Mouse (Mus musculus) liver, embryonic 13.5 days (tissue): ENCODE data around the gene Tmem184a. TPM values are rescaled to one million over a fixed set of nuclear protein-coding genes. Genes with fewer than 3 reads are reported as not detected.

ENCODE experiments used
- ATAC-seq: fragments of 200-750 bp; cut with Nextera tagmentation; 2 replicates; pipeline ENCODE4 v1.8.0; 2017; ENCODE audit warnings: low read depth, mild to moderate bottlenecking, moderate number of reproducible peaks, moderate library complexity
- DNase-seq: peaks from one replicate; pipeline ENCODE4 v3.0.0; 2022
- H3K27ac ChIP-seq: fragments of 300-500 bp; sonication (generic); 2 replicates; pipeline ENCODE4 v1.5.1; 2015; ENCODE audit warnings: moderate library complexity, mild to moderate bottlenecking, inconsistent platforms
- H3K27me3 ChIP-seq: fragments of 300-500 bp; sonication (generic); 2 replicates; pipeline ENCODE4 v1.6.1; 2015; ENCODE audit warnings: mild to moderate bottlenecking, inconsistent platforms
- H3K36me3 ChIP-seq: fragments of 300-500 bp; sonication (generic); 2 replicates; pipeline ENCODE4 v1.6.1; 2015; ENCODE audit warnings: mild to moderate bottlenecking, inconsistent platforms
- H3K4me1 ChIP-seq: fragments of 300-500 bp; sonication (generic); replicated peaks from 2 replicates; pipeline ENCODE4 v1.6.1; 2015; ENCODE audit warnings: inconsistent platforms
- H3K4me2 ChIP-seq: fragments of 300-500 bp; sonication (generic); 2 replicates; pipeline ENCODE4 v1.6.1; 2015; ENCODE audit warnings: inconsistent platforms, mild to moderate bottlenecking, moderate library complexity
- H3K4me3 ChIP-seq: fragments of 300-500 bp; sonication (generic); replicated peaks from 2 replicates; pipeline ENCODE4 v1.5.1; 2015; ENCODE audit warnings: mild to moderate bottlenecking, inconsistent platforms
- H3K9ac ChIP-seq: fragments of 300-500 bp; sonication (generic); 2 replicates; pipeline ENCODE4 v1.6.1; 2015; ENCODE audit warnings: mild to moderate bottlenecking, inconsistent platforms
- H3K9me3 ChIP-seq: fragments of 300-500 bp; sonication (generic); replicated peaks from 2 replicates; pipeline ENCODE4 v1.6.1; 2016; ENCODE audit warnings: inconsistent platforms
- WGBS: fragments of 180-500 bp; shearing (Covaris S2); methylation state at CpG from one replicate; pipeline ENCODE4 v1.1.7; 2015; ENCODE audit not compliant: insufficient replicate concordance; 5-methylcytosine and 5-hydroxymethylcytosine counted together
- polyA plus RNA-seq: library from polyadenylated mRNA; unstranded; fragments of >200 nt; fragmentation: Nextera tagmentation; extraction: Ambion mirVana; gene quantifications from 2 replicates; pipeline ENCODE4 v1.2.1, GENCODE M21; 2015

The Tmem184a gene
- polyA plus RNA-seq, 1 experiment from 2014 or later: 0.68 TPM

DNA sequence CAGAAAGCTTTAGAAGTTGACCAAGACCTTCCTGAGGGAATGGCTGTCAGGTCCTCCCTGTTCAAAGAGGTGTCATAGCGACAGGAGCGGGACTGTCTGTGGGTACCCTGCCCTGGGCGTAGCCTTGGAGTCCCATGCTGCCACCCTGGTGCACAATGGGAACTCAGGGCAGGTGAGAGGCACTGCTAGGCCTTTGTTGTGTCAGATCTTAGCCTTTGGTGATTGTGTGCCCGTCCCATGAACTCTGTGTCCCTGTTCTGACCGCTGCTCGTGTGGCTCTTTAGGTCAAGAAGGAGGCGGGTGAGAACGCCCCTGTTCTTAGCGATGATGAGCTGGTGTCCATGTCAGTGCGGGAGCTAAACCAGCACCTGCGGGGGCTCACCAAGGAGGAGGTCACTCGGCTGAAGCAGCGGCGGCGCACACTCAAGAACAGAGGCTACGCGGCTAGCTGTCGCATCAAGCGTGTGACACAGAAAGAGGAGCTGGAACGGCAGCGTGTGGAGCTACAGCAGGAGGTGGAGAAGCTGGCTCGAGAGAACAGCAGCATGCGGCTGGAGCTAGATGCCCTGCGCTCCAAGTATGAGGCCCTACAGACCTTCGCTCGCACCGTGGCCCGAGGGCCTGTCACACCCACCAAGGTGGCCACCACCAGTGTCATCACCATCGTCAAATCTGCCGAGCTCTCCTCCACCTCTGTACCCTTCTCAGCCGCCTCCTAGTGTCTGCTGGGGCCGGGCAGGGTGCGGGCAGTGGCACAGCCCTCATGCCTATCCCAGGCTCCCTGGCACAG lies 19.7 kb downstream of the Tmem184a start:
- 92% methylated on average over 33 of the region's 33 CpGs for WGBS
- DNase-seq (no peak), ATAC-seq (no peak)
- Histone ChIP-seq H3K4me1 (peaks cover 97% of the 10 kb centered on the region), H3K27me3 (no peaks in the 10 kb centered on the region), H3K9ac (no peak overlapping the region), H3K4me2 (no peak overlapping the region), H3K36me3 (peaks cover 79% of the 10 kb centered on the region), H3K9me3 (no peaks in the 10 kb centered on the region), H3K4me3 (no peak overlapping the region), H3K27ac (peak overlapping the region; percentile 55; the same call in 1 of the 2 replicates)

DNA sequence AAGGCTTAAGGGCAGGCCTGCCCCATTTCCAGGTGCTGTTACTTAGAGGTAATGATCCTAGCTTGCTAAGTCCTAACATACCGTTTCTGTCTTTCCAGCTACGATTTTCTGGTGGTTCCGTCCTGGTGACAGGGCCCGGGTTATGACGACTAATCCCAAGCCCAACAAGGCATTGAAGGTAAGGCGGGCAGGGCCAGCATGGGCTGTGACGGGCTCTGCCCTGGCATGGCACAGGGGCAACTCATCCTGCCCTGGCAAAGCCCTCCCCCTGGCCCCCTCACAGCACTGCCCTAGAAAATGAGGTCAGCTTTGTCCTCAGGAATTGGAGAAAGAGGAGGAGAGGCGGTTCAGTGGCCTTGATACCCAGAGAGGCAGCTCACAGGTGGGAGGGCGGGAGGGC lies 20.7 kb downstream of the Tmem184a start:
- H3K4me2 ChIP-seq: no peak overlapping the region
- H3K4me1 ChIP-seq: peaks cover 97% of the 10 kb centered on the region
- WGBS: 92% methylated on average over 9 of the region's 9 CpGs
- no peak overlapping the region for H3K4me3 ChIP-seq
- no peaks in the 10 kb centered on the region for H3K9me3 ChIP-seq
- no peak for ATAC-seq
- no peak overlapping the region for H3K9ac ChIP-seq
- peak overlapping the region; percentile 55 for H3K27ac ChIP-seq
- H3K27me3 ChIP-seq: no peaks in the 10 kb centered on the region
- H3K36me3 ChIP-seq: peaks cover 88% of the 10 kb centered on the region
- no peak for DNase-seq

DNA sequence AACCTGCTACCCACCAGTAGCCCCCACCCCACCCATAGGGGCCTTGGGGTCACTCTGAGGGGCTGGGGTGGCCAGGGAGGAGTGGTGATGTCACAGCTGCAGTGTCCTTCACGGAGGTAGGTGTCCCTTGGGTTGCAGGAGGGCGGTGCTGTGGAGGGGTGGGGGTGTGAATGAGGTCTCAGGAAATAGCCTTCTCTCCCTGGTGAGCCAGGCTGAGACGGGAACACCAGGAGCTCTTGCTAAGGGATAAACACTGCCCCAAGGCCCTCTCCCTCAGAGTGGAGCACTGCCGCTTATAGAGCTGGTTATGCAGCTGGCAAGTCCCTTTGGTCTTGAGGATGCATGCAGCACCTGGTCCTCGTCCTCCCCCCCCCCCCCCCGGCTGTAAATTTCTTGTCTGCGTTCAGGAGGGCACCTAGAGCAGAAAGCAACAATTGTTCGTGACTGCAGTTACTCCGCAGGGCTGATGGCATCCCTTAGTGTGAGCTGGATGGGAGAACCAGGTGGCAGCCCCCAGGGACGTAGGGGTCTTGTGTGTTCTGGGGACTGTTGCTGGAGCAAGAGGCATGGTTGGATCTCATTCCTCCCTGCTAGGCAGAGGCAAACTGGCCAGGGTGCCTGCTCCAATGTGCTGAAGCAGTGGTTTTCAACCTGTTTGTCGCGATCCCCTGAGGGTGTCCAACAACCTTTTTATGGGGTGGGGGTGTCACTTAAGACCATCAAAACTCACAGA lies 21.4 kb downstream of the Tmem184a start:
- ATAC-seq: no peak
- peaks cover 93% of the 10 kb centered on the region for H3K36me3 ChIP-seq
- peaks cover 96% of the 10 kb centered on the region for H3K4me1 ChIP-seq
- peak overlapping the region; percentile 99 for H3K27ac ChIP-seq
- H3K4me2 ChIP-seq: no peak overlapping the region
- H3K9ac ChIP-seq: no peak overlapping the region
- no peak overlapping the region for H3K4me3 ChIP-seq
- 73% methylated on average over 12 of the region's 12 CpGs for WGBS
- DNase-seq: no peak
- no peaks in the 10 kb centered on the region for H3K27me3 ChIP-seq
- H3K9me3 ChIP-seq: no peaks in the 10 kb centered on the region

DNA sequence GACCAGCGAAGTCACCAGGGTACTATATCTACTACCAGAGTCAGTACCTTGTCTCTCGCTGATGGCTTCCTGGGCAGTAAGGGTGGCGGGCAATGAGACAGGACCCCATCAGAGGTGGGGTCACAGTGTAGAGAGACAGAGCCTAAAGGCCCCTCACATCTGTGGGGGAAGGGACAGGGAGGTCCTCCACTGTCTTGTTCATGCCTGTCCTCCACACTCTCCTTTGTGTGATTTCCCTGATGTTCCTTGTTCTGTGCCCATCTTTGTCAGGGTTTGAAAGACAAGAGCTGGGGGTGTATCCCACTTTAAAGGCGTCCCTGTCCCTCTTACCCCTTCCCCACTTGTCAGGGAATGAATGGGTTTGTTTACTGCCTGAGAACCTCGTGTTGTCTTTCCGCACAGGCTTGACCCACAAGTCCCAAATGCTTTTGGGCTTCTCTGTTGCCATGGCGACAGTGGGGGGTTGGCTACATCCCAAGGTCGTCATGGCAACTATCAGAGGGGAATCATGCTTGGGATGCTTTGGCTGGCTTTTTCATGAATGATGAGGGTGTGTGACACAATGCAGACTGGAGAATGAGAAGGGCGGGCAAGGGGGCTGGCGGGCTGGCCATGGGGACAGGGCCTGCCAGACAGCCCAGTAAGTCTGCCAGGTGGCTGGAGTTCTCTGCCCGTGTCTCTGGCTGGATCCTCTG lies 22.1 kb downstream of the Tmem184a start:
- Histone ChIP-seq H3K9me3 (no peaks in the 10 kb centered on the region), H3K36me3 (peaks cover 90% of the 10 kb centered on the region)

DNA sequence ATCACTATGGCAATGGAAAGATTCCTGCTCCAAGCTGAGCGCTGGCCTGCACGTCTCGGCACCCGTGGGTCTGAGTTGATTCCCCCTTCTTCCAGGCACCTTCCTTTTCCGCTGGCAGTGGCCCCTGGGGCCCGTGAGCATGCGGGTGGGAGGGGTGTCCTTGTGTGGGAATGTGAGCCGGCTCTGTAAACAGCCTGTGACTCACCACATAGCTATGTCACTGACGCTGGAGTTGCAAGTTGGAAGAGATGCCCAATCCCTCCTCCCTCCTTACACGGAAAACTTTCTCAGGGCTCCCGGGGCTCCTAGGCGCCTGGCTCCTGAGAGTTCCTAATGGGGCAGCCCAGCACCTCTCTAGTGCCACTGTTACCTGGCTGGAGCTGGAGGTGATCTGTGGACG lies 22.8 kb downstream of the Tmem184a start:
- peak overlapping the region; percentile 6; the same call in 1 of the 2 replicates for H3K4me3 ChIP-seq
- peak overlapping the region; percentile 99 for H3K27ac ChIP-seq
- peaks cover 96% of the 10 kb centered on the region for H3K4me1 ChIP-seq
- no peaks in the 10 kb centered on the region for H3K9me3 ChIP-seq
- H3K9ac ChIP-seq: peak overlapping the region; percentile 44; the same call in 1 of the 2 replicates
- ATAC-seq: no peak
- DNase-seq: no peak
- H3K4me2 ChIP-seq: peak overlapping the region; percentile 83
- H3K27me3 ChIP-seq: no peaks in the 10 kb centered on the region
- 50% methylated on average over 13 of the region's 13 CpGs for WGBS
- peaks cover 82% of the 10 kb centered on the region for H3K36me3 ChIP-seq

More for the DNA sequence above, 22.1 kb downstream of the Tmem184a start:
- ATAC-seq (no peak), DNase-seq (no peak)
- no peak overlapping the region for H3K9ac ChIP-seq
- peaks cover 96% of the 10 kb centered on the region for H3K4me1 ChIP-seq
- WGBS: 67% methylated on average over 11 of the region's 11 CpGs
- peak overlapping the region; percentile 83; the same call in 1 of the 2 replicates for H3K4me2 ChIP-seq
- no peak overlapping the region for H3K4me3 ChIP-seq
- no peaks in the 10 kb centered on the region for H3K27me3 ChIP-seq
- H3K27ac ChIP-seq: peak overlapping the region; percentile 99

DNA sequence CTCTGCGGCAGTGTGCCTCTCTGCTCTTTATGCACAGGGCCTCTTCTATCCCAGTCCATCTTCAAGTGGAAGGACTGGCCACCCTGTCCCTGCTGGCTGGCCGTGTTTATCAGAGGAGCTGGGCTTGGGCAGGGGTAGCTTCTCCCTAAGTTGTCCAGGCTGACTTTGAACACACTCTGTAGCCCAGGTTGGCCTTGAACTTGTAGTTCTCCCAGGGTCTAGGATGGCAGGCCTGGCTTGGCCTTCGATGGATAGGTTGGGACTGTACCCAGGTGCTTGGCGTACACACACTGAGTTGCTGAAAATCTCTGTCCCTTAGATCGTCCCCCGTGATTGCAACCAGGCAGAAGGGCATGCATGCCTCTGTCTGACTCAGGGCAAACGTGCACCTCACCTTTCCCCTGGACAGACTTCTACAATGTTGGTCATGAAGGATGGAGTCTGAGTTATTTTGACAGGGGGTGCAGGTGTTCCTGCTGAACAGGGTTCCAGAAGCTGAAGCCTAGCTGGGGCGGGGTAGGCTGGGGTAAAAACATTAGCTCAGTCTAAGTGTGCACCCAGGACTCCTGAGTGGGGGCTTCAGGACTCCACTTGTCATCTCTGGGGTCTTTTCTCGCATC lies 23.6 kb downstream of the Tmem184a start:
- DNase-seq: no peak
- H3K36me3 ChIP-seq: peaks cover 74% of the 10 kb centered on the region
- peak overlapping the region; percentile 100 for H3K4me3 ChIP-seq
- H3K4me1 ChIP-seq: peaks cover 90% of the 10 kb centered on the region
- no peak for ATAC-seq
- no peaks in the 10 kb centered on the region for H3K9me3 ChIP-seq
- peak overlapping the region; percentile 99 for H3K27ac ChIP-seq
- 74% methylated on average over 9 of the region's 9 CpGs for WGBS
- H3K9ac ChIP-seq: peak overlapping the region; percentile 100; the same call in 1 of the 2 replicates
- H3K27me3 ChIP-seq: no peaks in the 10 kb centered on the region
- H3K4me2 ChIP-seq: peak overlapping the region; percentile 83

DNA sequence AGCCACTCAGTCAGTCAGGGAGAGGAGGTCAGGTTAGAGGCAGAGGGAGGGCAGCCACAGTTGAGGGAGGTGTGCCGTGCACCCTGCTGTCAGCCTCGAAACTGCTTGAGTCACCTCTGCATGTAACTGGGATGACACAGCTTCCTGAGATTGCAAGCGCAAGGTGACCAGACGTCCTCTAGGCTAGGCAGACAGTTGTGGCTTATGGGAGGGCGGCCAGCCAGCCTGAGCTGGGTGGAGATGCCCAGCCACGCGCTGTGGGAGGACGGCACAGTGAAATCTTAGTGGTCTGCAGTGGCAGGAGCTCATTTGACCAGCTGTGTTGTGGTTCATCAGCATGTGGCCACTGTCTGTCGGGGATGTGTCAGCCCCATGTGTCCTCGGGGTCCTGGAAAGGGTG lies 24.8 kb downstream of the Tmem184a start:
- Histone ChIP-seq H3K36me3 (peaks cover 63% of the 10 kb centered on the region), H3K27me3 (no peaks in the 10 kb centered on the region), H3K27ac (peak overlapping the region; percentile 99), H3K4me1 (peaks cover 90% of the 10 kb centered on the region), H3K9me3 (no peaks in the 10 kb centered on the region), H3K4me2 (peak overlapping the region; percentile 83), H3K4me3 (peak overlapping the region; percentile 100), H3K9ac (peak overlapping the region; percentile 100)
- DNase-seq (peak; percentile 63), ATAC-seq (peak; percentile 54)
- WGBS: 40% methylated on average over 10 of the region's 10 CpGs

DNA sequence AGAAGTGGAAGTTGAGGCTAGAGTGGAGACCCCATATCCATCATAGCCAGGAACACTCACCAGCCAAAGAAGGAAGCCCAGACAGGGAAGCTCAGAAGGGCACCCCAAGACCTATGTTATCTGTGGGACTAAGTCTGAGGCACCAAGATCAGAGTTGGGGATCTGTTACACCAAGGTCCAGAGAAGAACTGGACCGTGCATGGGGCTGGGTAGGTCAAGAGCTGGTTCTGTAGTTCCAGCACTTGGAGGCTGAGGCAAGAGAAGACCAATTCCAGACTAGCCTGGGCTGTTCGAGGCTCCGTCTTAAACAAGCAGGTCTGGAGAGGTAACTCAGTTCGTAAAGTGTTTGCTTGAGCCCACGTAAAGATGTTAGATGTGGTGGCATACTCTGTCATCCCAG lies 25.6 kb downstream of the Tmem184a start:
- no peak for DNase-seq
- peak overlapping the region; percentile 83 for H3K4me2 ChIP-seq
- ATAC-seq: no peak
- peak overlapping the region; percentile 100 for H3K9ac ChIP-seq
- 72% methylated on average over 5 of the region's 5 CpGs for WGBS
- H3K27ac ChIP-seq: peak overlapping the region; percentile 99
- H3K9me3 ChIP-seq: no peaks in the 10 kb centered on the region
- peaks cover 55% of the 10 kb centered on the region for H3K36me3 ChIP-seq
- peaks cover 89% of the 10 kb centered on the region for H3K4me1 ChIP-seq
- H3K4me3 ChIP-seq: peak overlapping the region; percentile 100
- no peaks in the 10 kb centered on the region for H3K27me3 ChIP-seq

DNA sequence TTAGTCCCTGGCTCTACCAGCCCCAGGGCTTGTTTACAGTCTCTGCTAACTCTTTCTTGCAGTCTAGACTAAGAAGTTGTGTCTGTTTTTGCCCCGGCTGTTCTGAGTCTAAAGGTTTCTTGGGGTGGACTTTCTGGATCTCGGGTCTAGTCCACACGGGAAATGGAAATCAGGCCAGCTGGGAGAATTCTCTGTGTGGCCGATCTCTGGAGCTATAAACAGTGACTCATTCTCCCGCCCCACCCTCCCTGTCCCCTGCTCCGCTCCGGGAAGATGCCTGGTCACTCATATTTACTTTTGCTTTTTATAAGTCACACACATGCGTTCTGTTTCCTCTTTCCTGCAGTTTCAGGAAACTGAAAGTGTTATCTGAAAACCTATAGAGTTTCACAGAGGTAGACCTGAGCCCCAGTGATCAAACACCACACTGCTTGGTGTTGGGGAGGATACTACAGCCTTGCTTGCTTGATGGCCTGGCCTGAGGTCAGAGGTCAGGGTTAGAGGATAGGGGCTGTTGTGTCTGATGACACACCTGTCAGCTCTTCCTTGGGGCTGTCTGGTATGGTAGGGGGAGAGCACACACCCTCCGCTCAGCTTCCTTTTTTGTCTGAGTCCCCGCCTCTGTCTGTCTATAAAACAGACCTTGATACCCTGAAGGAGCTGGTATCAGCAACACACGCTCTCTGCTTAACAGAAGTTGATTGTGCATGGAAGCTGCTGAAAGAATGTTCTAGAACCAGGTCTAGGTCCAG lies 26.2 kb downstream of the Tmem184a start:
- no peaks in the 10 kb centered on the region for H3K9me3 ChIP-seq
- DNase-seq (no peak), ATAC-seq (peak; percentile 47)
- H3K9ac ChIP-seq: peak overlapping the region; percentile 100
- peak overlapping the region; percentile 83 for H3K4me2 ChIP-seq
- H3K27ac ChIP-seq: peak overlapping the region; percentile 99
- H3K36me3 ChIP-seq: peaks cover 49% of the 10 kb centered on the region
- H3K4me1 ChIP-seq: peaks cover 84% of the 10 kb centered on the region
- H3K27me3 ChIP-seq: no peaks in the 10 kb centered on the region
- 5% methylated on average over 11 of the region's 11 CpGs for WGBS
- peak overlapping the region; percentile 100 for H3K4me3 ChIP-seq

DNA sequence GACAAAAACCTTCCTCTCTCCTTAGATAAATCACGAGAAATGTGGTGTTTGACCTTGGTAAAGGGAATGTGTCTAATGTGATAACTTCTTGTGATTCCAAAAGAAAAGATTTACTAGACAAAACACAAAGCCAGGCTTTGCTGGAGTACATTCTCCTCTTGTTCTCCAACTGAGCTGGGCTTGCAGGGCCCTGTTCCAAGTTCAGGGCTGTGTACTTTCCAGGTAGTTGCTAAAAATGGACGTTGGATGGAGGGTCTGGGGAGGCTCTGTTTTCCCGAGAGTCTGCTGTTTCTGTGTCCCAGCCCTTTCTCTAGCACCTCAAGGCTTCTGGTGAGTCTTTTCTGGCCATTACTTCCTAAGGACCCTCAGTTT lies 26.8 kb downstream of the Tmem184a start:
- 6% methylated on average over 3 of the region's 3 CpGs for WGBS
- peaks cover 79% of the 10 kb centered on the region for H3K4me1 ChIP-seq

More for the DNA sequence above, 26.8 kb downstream of the Tmem184a start:
- Histone ChIP-seq H3K9me3 (no peaks in the 10 kb centered on the region), H3K4me3 (peak overlapping the region; percentile 100), H3K27ac (peak overlapping the region; percentile 99), H3K36me3 (peaks cover 43% of the 10 kb centered on the region), H3K9ac (peak overlapping the region; percentile 100), H3K4me2 (peak overlapping the region; percentile 83), H3K27me3 (no peaks in the 10 kb centered on the region)
- no peak for ATAC-seq
- DNase-seq: no peak
